ENCODE assay signal across 8 mouse cellular contexts in genomic region chr6:91713370-91713896, GRCm38 (mm10). TPM values are rescaled to one million over a fixed set of nuclear protein-coding genes. Genes with fewer than 3 reads are reported as not detected.
DNase-seq lines count a peak whose midpoint lies in the region; ATAC-seq and TF ChIP-seq lines count a peak whose summit lies in the region.

No protein-coding gene starts in this region.

- H3K9ac ChIP-seq in intestine, embryonic 15.5 days: no peak overlapping the region
- H3K9ac ChIP-seq in neural tube, embryonic 14.5 days (replicated peaks; ENCODE audit: low read depth, low read length): no peak overlapping the region

- H3K9me3 ChIP-seq in intestine, embryonic 15.5 days: no peaks in the 10 kb centered on the region
- no peaks in the 10 kb centered on the region for H3K9me3 ChIP-seq in neural tube, embryonic 14.5 days (ENCODE audit: control insufficient read depth, low read length)

- WGBS in intestine, embryonic 15.5 days: 8% methylated on average over 5 of the region's 5 CpGs
- 7% methylated on average over 5 of the region's 5 CpGs for WGBS in neural tube, embryonic 14.5 days

- peak overlapping the region; percentile 78 for H3K27ac ChIP-seq in left cerebral cortex, adult 2 months
- H3K27ac ChIP-seq in intestine, embryonic 15.5 days: peak overlapping the region; percentile 61
- peak overlapping the region; percentile 28; the same call in 1 of the 2 replicates for H3K27ac ChIP-seq in neural tube, embryonic 14.5 days (ENCODE audit: low read depth, low read length)

- DNase-seq in left cerebral cortex, adult 2 months (ENCODE audit: extremely low spot score in 1 of 2, low spot score in 2 of 2): no peak
- no peak for DNase-seq in left cerebral cortex, postnatal 14 days (ENCODE audit: low spot score in 2 of 2)
- DNase-seq in embryo, embryonic 11 days: peak; percentile 78
- no peak for DNase-seq in yolk sac, embryonic 10.5 days (ENCODE audit: low spot score)
- no peak for DNase-seq in left cerebral cortex, adult 8-10 months (ENCODE audit: low spot score in 2 of 2)
- no peak for DNase-seq in heart, postnatal 25 days (ENCODE audit: low spot score)

- no peaks in the 10 kb centered on the region for H3K27me3 ChIP-seq in intestine, embryonic 15.5 days (replicated peaks)
- H3K27me3 ChIP-seq in neural tube, embryonic 14.5 days (ENCODE audit: control insufficient read depth, insufficient read depth, low read length): no peaks in the 10 kb centered on the region

- peak; percentile 13 for ATAC-seq in intestine, embryonic 15.5 days
- no peak for ATAC-seq in neural tube, embryonic 14.5 days (ENCODE audit: low read depth)

- peak overlapping the region; percentile 28; the same call in 1 of the 2 replicates for H3K4me2 ChIP-seq in intestine, embryonic 15.5 days (replicated peaks)
- no peak overlapping the region for H3K4me2 ChIP-seq in neural tube, embryonic 14.5 days (ENCODE audit: low read depth, low read length)

- no peak for TF ChIP-seq CTCF in left cerebral cortex, adult 2 months (IDR thresholded peaks at IDR 0.05)

- H3K4me3 ChIP-seq in left cerebral cortex, adult 2 months: no peak overlapping the region
- H3K4me3 ChIP-seq in intestine, embryonic 15.5 days (replicated peaks): no peak overlapping the region
- H3K4me3 ChIP-seq in neural tube, embryonic 14.5 days (ENCODE audit: low read depth, low read length): no peak overlapping the region

- H3K4me1 ChIP-seq in intestine, embryonic 15.5 days (replicated peaks): peaks cover 22% of the 10 kb centered on the region
- H3K4me1 ChIP-seq in neural tube, embryonic 14.5 days (ENCODE audit: control insufficient read depth, insufficient read depth, low read length): peaks cover 17% of the 10 kb centered on the region

- intact Hi-C loops in left cerebral cortex, adult 2 months (cut with DNase I): no loop called here
- intact Hi-C loops in left cerebral cortex, postnatal 14 days (cut with DNase I): no loop called here
- intact Hi-C loops in heart, postnatal 25 days (cut with DNase I): no loop called here

- H3K36me3 ChIP-seq in intestine, embryonic 15.5 days: peaks cover 12% of the 10 kb centered on the region
- H3K36me3 ChIP-seq in neural tube, embryonic 14.5 days (ENCODE audit: control insufficient read depth, insufficient read depth, low read length): no peaks in the 10 kb centered on the region

RNA-seq across cellular contexts. Expression of gene Slc6a6, which starts 29.6 kb away (rescaled TPM):
- total RNA-seq in left cerebral cortex, adult 2 months (2021): 100 to 1,000 TPM; 127 to 147 TPM
- 100 to 1,000 TPM; 159 to 165 TPM for total RNA-seq in left cerebral cortex, postnatal 14 days (2021)
- polyA plus RNA-seq in intestine, embryonic 15.5 days (2015; fragmentation: Nextera tagmentation; extraction: Ambion mirVana): 78.0 and 87.9 TPM in 2 replicates
- polyA plus RNA-seq in neural tube, embryonic 14.5 days (2014; fragmentation: Nextera tagmentation; extraction: Ambion mirVana): 89.3 and 100 TPM in 2 replicates
- total RNA-seq in left cerebral cortex, adult 8-10 months (2022): 100 to 1,000 TPM; 154 to 181 (median 168) TPM
- total RNA-seq in heart, postnatal 25 days (2021): 100 to 1,000 TPM in 1 of 2 experiments, 10 to 100 TPM in 1; 85.0 to 102 TPM

Comparison
In these comparisons a context has a peak if more than half of its experiments do, and no peak if none do; other contexts are left out.
1. H3K27ac ChIP-seq: peak in every context shown above with its lines; median percentile 78 in left cerebral cortex, adult 2 months; 61 in intestine, embryonic 15.5 days; 28 in neural tube, embryonic 14.5 days.